Mouse (Mus musculus) forebrain, embryonic 12.5 days (tissue): ENCODE measurements at regions not wholly inside any gene's neighbourhood (a gene's known extent, or its start where the extent isn't known, plus 50 kb on each side); places are given as distances from the start of the nearest gene placed in this dataset.

ENCODE experiments used
- ATAC-seq: fragments of 200-750 bp; cut with Nextera tagmentation; 2 replicates; pipeline ENCODE4 v1.8.0; 2017; ENCODE audit warnings: moderate TSS enrichment; ENCODE audit not compliant: low FRiP score
- H3K27ac ChIP-seq: fragments of 300-500 bp; sonication (generic); 2 replicates; pipeline ENCODE4 v1.5.1; 2016; ENCODE audit warnings: mild to moderate bottlenecking
- H3K27me3 ChIP-seq: fragments of 300-500 bp; sonication (generic); 2 replicates; pipeline ENCODE4 v1.6.1; 2016; ENCODE audit warnings: mild to moderate bottlenecking
- H3K36me3 ChIP-seq: fragments of 300-500 bp; sonication (generic); replicated peaks from 2 replicates; pipeline ENCODE4 v1.6.1; 2016; ENCODE audit warnings: mild to moderate bottlenecking
- H3K4me1 ChIP-seq: fragments of 300-500 bp; sonication (generic); 2 replicates; pipeline ENCODE4 v1.6.1; 2016
- H3K4me2 ChIP-seq: fragments of 300-500 bp; sonication (generic); 2 replicates; pipeline ENCODE4 v1.6.1; 2016; ENCODE audit warnings: mild to moderate bottlenecking, moderate library complexity
- H3K4me3 ChIP-seq: fragments of 300-500 bp; sonication (generic); replicated peaks from 2 replicates; pipeline ENCODE4 v1.5.1; 2016; ENCODE audit warnings: mild to moderate bottlenecking
- H3K9ac ChIP-seq: fragments of 300-500 bp; sonication (generic); 2 replicates; pipeline ENCODE4 v1.6.1; 2016; ENCODE audit warnings: mild to moderate bottlenecking
- H3K9me3 ChIP-seq: fragments of 300-500 bp; sonication (generic); 2 replicates; pipeline ENCODE4 v1.6.1; 2016
- WGBS: fragments of 180-500 bp; shearing (Covaris S2); methylation state at CpG from one replicate; pipeline ENCODE4 v1.1.7; 2016; 5-methylcytosine and 5-hydroxymethylcytosine counted together

GRCm38 (mm10) chr11:43998046-43998725 is 97.2 kb upstream of the Adra1b start:
- no peak overlapping the region for H3K4me2 ChIP-seq
- no peaks in the 10 kb centered on the region for H3K9me3 ChIP-seq
- 81% methylated on average over 12 of the region's 12 CpGs for WGBS
- H3K27me3 ChIP-seq, result 0 out of 2 replicates have a peak, but pooled peaks cover 6% of the 10 kb centered on the region
- no peak overlapping the region for H3K27ac ChIP-seq
- H3K9ac ChIP-seq, result no peak overlapping the region
- ATAC-seq, result no peak
- H3K4me1 ChIP-seq, result peaks cover 5% of the 10 kb centered on the region
- H3K4me3 ChIP-seq, result no peak overlapping the region
- H3K36me3 ChIP-seq, result no peaks in the 10 kb centered on the region

- Histone ChIP-seq H3K4me1 (peaks cover 7% of the 10 kb centered on the region), H3K4me2 (no peak overlapping the region), H3K4me3 (no peak overlapping the region), H3K36me3 (no peaks in the 10 kb centered on the region), H3K9me3 (no peaks in the 10 kb centered on the region), H3K27ac (no peak overlapping the region), H3K27me3 (0 out of 2 replicates have a peak, but pooled peaks cover 6% of the 10 kb centered on the region), H3K9ac (no peak overlapping the region)
- WGBS, result 94% methylated on average over 4 of the region's 4 CpGs
- ATAC-seq, result no peak
These were observed 99.0 kb upstream of the Adra1b start for GRCm38 (mm10) chr11:44000056-44000455.

DNA sequence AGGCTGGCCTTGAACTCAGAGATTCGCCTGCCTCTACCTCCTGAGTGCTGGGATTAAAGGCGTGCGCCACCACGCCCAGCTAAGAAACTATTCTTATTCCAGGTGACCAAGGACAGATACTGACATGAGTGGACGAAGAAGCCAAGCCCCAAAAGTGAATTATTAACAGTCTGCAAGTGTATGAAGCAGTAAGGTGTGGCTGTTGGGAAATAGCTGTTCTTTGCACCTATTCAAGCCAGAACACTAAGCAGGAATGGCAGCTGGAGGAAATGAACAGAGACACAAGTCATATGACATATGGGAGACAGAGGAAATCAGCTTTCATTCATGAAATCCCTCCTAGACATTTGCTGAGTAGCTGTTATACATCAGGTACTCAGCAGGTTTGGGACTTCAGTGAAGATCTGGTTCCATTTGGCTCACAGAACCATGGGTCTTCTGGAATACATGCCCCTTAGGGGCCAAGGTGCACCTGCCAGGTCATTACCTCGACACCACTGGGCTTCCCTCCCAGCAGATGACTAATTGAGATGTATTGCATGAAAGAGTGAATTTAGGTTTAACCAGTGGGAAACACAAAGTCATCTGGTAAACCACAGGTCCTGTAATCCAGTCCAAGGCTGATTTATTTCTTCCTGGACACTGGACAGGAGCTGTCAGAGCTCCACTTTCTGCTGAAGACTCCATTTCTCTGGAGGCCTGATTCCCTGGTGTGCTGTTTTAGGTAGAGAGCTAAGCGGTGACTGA is 101.0 kb upstream of the Adra1b start:
- peaks cover 7% of the 10 kb centered on the region for H3K4me1 ChIP-seq
- H3K27me3 ChIP-seq, result 0 out of 2 replicates have a peak, but pooled peaks cover 6% of the 10 kb centered on the region
- 88% methylated on average over 7 of the region's 7 CpGs for WGBS
- H3K9ac ChIP-seq, result no peak overlapping the region
- no peaks in the 10 kb centered on the region for H3K9me3 ChIP-seq
- H3K36me3 ChIP-seq, result no peaks in the 10 kb centered on the region
- H3K4me3 ChIP-seq, result no peak overlapping the region
- no peak for ATAC-seq
- no peak overlapping the region for H3K4me2 ChIP-seq
- H3K27ac ChIP-seq, result no peak overlapping the region

- no peak for ATAC-seq
These were observed 101.9 kb upstream of the Adra1b start for GRCm38 (mm10) chr11:44002716-44003522.

GRCm38 (mm10) chr11:44007526-44008040 is 106.6 kb upstream of the Adra1b start:
- H3K27ac ChIP-seq, result no peak overlapping the region
- no peak overlapping the region for H3K4me3 ChIP-seq
- no peaks in the 10 kb centered on the region for H3K36me3 ChIP-seq
- WGBS, result 96% methylated on average over 5 of the region's 5 CpGs
- ATAC-seq, result no peak
- H3K9ac ChIP-seq, result no peak overlapping the region
- H3K4me1 ChIP-seq, result peaks cover 7% of the 10 kb centered on the region
- H3K4me2 ChIP-seq, result no peak overlapping the region
- no peaks in the 10 kb centered on the region for H3K9me3 ChIP-seq
- H3K27me3 ChIP-seq, result no peaks in the 10 kb centered on the region

More at GRCm38 (mm10) chr11:44002716-44003522, 101.9 kb upstream of the Adra1b start:
- H3K9me3 ChIP-seq, result no peaks in the 10 kb centered on the region
- H3K27me3 ChIP-seq, result 0 out of 2 replicates have a peak, but pooled peaks cover 6% of the 10 kb centered on the region
- H3K4me3 ChIP-seq, result no peak overlapping the region
- no peak overlapping the region for H3K4me2 ChIP-seq
- H3K27ac ChIP-seq, result no peak overlapping the region
- no peak overlapping the region for H3K9ac ChIP-seq
- H3K36me3 ChIP-seq, result no peaks in the 10 kb centered on the region
- WGBS, result 43% methylated on average over 6 of the region's 6 CpGs
- H3K4me1 ChIP-seq, result peaks cover 7% of the 10 kb centered on the region

- no peaks in the 10 kb centered on the region for H3K9me3 ChIP-seq
- WGBS, result 84% methylated on average over 5 of the region's 5 CpGs
- no peak for ATAC-seq
- H3K27ac ChIP-seq, result no peak overlapping the region
- no peak overlapping the region for H3K9ac ChIP-seq
- no peak overlapping the region for H3K4me3 ChIP-seq
- H3K4me1 ChIP-seq, result no peaks in the 10 kb centered on the region
- no peak overlapping the region for H3K4me2 ChIP-seq
- H3K27me3 ChIP-seq, result no peaks in the 10 kb centered on the region
- H3K36me3 ChIP-seq, result no peaks in the 10 kb centered on the region
These were observed 111.3 kb upstream of the Adra1b start for GRCm38 (mm10) chr11:44012314-44012713.

DNA sequence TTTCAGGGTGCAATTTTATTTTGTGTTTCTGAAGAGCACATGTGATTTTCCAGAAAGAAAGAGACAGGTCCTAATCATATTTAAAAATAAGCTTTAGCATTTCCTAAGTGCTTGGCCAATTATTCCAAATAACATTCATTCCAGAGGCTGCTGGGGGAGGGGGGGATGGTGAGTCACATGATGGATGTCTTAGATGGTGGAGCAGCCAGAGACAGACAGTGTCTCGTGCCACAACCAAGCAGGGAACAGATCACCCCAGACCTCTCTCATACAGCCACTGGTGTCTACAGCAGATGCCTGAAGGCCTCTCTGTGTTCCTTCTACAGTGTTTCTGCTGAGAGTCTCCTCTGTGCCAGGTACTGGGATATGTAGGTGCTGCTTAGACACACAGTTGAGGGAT is 112.8 kb upstream of the Adra1b start:
- Histone ChIP-seq H3K4me2 (no peak overlapping the region), H3K9me3 (no peaks in the 10 kb centered on the region), H3K4me3 (no peak overlapping the region), H3K4me1 (no peaks in the 10 kb centered on the region), H3K27me3 (no peaks in the 10 kb centered on the region), H3K36me3 (no peaks in the 10 kb centered on the region), H3K9ac (no peak overlapping the region), H3K27ac (no peak overlapping the region)
- ATAC-seq, result no peak
- WGBS, result 59% methylated on average over 1 of the region's 1 CpGs

DNA sequence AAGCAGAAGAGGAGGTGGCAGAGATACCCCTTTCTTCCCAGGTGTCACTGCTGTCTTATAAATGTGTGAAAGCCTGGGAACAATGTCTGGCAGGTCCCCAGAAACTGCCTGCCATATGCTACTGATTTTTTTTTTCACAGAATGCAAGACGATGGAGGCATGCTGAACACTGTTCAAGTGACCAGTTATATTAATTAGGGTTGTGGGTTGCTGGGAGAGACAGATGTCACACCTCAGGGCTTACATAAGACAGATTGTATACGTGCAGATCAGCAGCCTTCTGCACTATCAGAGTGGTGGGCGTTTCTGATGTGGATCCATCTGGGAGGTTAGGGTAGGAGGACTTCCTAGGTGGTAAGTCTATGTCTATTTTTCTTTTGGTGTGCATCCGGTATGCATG is 120.6 kb upstream of the Adra1b start:
- Histone ChIP-seq H3K9me3 (no peaks in the 10 kb centered on the region), H3K4me1 (no peaks in the 10 kb centered on the region), H3K4me2 (no peak overlapping the region), H3K9ac (no peak overlapping the region), H3K27ac (no peak overlapping the region), H3K4me3 (no peak overlapping the region), H3K36me3 (no peaks in the 10 kb centered on the region), H3K27me3 (no peaks in the 10 kb centered on the region)
- ATAC-seq, result peak; percentile 41; the same call in 1 of the 2 replicates
- 78% methylated on average over 4 of the region's 4 CpGs for WGBS

DNA sequence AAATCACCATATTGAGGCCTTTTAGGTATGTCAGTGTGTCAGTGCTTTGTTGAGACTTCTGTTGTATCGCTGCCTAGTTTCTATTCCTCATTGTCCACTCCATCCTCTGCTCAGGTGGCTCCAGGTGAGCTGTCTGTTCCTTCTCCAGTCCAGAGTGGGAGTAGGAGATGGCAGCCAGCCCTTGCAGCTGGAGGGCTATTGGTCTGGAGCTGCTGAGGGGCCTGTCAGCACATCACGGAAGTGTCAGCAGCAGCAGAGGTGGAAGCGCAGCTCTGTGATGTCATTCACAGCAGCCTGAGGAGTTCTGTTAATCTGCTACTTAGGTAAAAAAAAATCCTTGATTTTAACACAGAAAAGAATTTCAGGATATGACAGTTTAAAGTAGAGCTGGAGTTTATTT is 126.0 kb upstream of the Adra1b start:
- no peak overlapping the region for H3K4me3 ChIP-seq
- WGBS, result 78% methylated on average over 3 of the region's 3 CpGs
- no peak overlapping the region for H3K27ac ChIP-seq
- H3K4me1 ChIP-seq, result no peaks in the 10 kb centered on the region
- no peak overlapping the region for H3K9ac ChIP-seq
- H3K4me2 ChIP-seq, result no peak overlapping the region
- ATAC-seq, result no peak
- H3K27me3 ChIP-seq, result no peaks in the 10 kb centered on the region
- no peaks in the 10 kb centered on the region for H3K36me3 ChIP-seq
- no peaks in the 10 kb centered on the region for H3K9me3 ChIP-seq

- no peak overlapping the region for H3K4me3 ChIP-seq
- ATAC-seq, result peak; percentile 57; the same call in 1 of the 2 replicates
These were observed 145.1 kb upstream of the Adra1b start for GRCm38 (mm10) chr11:44046083-44046482.

DNA sequence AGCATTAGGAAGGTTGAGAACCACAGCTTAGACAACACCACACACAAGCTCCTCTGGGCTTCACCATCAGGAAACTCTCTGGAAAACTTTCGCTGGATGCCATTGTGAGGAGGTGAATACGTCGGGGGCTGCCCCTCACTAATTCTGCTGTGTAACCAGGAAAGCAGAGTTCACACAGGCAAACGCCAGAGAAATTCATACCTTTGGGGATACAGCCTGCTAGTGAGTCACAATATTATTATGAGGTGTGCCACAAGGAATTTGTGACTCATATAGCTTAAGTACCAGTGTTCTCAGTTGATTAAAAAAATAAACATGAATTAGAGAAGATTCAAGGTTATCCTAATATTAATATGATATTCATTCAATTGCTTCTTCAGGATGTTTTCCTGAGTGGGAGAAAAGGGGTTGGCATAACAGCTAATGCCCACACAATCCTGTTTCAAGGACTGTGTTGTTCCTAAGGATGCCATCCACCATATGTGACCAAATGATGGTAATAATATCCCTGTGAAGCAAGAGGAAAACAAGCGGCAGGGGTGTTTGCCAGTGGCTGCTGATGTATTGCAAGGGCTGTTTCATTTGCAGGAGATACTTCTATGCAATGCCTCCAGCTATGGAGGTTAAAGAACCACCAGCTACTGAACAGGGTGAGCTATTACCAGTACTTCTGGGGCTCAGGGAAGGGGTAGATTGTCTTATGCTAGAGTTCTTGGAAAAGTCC is 148.4 kb upstream of the Adra1b start:
- WGBS, result 80% methylated on average over 5 of the region's 5 CpGs
- Histone ChIP-seq H3K27me3 (peaks cover 54% of the 10 kb centered on the region), H3K9ac (no peak overlapping the region), H3K4me1 (no peaks in the 10 kb centered on the region), H3K9me3 (no peaks in the 10 kb centered on the region), H3K4me2 (no peak overlapping the region), H3K4me3 (no peak overlapping the region), H3K27ac (no peak overlapping the region), H3K36me3 (no peaks in the 10 kb centered on the region)
- ATAC-seq, result no peak

More at GRCm38 (mm10) chr11:44046083-44046482, 145.1 kb upstream of the Adra1b start:
- H3K36me3 ChIP-seq, result no peaks in the 10 kb centered on the region
- H3K9me3 ChIP-seq, result no peaks in the 10 kb centered on the region
- H3K27me3 ChIP-seq, result peaks cover 58% of the 10 kb centered on the region
- 12% methylated on average over 2 of the region's 2 CpGs for WGBS
- no peak overlapping the region for H3K4me2 ChIP-seq
- H3K9ac ChIP-seq, result no peak overlapping the region
- no peak overlapping the region for H3K27ac ChIP-seq
- H3K4me1 ChIP-seq, result no peaks in the 10 kb centered on the region
